Mouse (Mus musculus): Measurements from ENCODE around the gene Eef1a1. TPM values are rescaled to one million over a fixed set of nuclear protein-coding genes. Genes with fewer than 3 reads are reported as not detected.
A peak's percentile ranks its signal among the peaks of the same experiment; 100 is the strongest.
"Not testable (repeated sequence)": the region's sequence is repeated elsewhere in the genome, so short reads cannot be mapped to it uniquely, and the experiment has no call there.

Eef1a1 gene
- total RNA-seq, 2 experiments from 2014 or later = 1,760 to 4,159 TPM

GRCm38 (mm10) chr9:78479308-78479707, 9.6 kb downstream of the Eef1a1 start:
- not testable (repeated sequence) for ATAC-seq (replicated peaks; ENCODE audit: low FRiP score, poor library complexity, severe bottlenecking)

DNA sequence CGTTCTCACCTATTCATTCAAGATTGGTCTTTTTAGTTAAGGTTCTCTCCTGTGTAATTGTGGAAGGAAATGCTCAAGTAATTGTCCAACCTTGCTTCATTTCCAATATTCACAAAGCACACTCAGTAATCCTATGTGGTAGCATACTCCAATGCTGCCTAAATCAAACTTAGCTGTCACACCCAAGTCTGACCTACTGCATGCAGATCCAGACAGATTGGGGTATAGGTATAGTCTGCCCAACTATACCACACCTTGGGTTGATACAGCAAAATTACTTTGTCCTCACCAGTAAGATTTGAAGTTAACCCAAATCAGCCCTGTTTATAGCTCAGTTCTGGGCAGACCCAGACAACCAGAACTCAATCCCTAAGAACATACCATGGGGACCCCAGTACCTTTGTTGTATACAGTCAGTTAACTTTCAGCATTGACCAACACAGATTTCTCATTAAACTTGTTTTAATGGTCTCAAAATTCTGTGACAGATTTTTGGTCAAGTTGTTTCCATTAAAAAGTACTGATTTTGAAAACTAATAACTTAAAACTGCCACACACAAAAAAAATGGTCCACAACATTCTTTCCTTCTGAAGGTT, 10.8 kb downstream of the Eef1a1 start:
- not testable (repeated sequence) for ATAC-seq (replicated peaks; ENCODE audit: low FRiP score, poor library complexity, severe bottlenecking)

GRCm38 (mm10) chr9:78477021-78477551, 11.9 kb downstream of the Eef1a1 start:
- 0 out of 2 replicates have a peak, but pooled peaks have one; percentile 37 for ATAC-seq (replicated peaks; ENCODE audit: low FRiP score, poor library complexity, severe bottlenecking)

- ATAC-seq (replicated peaks; ENCODE audit: low FRiP score, poor library complexity, severe bottlenecking) = no peak
These were observed 12.4 kb downstream of the Eef1a1 start for GRCm38 (mm10) chr9:78476531-78477020.

DNA sequence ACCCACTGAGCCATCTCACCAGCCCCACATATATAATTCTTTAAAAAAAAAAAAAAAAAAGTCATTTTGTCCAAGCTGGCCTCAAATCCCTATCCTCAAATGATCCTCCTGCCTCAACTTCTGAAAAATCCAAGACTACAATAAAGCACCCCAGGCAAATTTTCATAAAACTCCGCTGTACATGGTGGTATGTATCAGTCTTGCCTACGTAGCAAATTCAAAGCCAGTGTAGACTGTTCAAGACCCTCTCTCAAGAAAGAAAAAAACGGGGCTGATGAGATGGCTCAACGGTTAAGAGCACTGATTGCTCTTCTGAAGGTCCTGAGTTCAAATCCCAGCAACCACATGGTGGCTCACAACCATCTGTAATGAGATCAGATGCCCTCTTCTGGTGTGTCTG, 13.1 kb downstream of the Eef1a1 start:
- no peak for ATAC-seq (replicated peaks; ENCODE audit: low FRiP score, poor library complexity, severe bottlenecking)

DNA sequence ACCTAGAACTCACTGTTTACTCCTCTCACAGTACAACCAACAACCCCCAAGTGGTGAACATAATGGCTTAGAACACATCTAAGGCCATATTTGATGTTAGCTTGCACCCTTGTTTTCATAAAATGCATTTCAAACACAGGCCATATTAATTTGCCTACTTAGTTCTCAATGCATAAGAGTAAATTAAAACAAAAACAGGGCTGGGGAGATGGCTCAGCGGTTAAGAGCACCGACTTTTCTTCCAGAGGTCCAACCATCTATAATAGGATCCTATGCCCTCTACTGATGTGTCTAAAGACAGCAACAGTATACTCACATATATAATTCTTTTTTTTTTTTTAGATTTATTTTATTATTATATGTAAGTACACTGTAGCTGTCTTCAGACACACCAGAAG, 13.6 kb downstream of the Eef1a1 start:
- ATAC-seq (replicated peaks; ENCODE audit: low FRiP score, poor library complexity, severe bottlenecking) = no peak

GRCm38 (mm10) chr9:78474771-78475382, 14.1 kb downstream of the Eef1a1 start:
- no peak for ATAC-seq (replicated peaks; ENCODE audit: low FRiP score, poor library complexity, severe bottlenecking)

- no peak for ATAC-seq (replicated peaks; ENCODE audit: low FRiP score, poor library complexity, severe bottlenecking)
These were observed 14.7 kb downstream of the Eef1a1 start for GRCm38 (mm10) chr9:78474270-78474669.

- ATAC-seq (replicated peaks; ENCODE audit: low FRiP score, poor library complexity, severe bottlenecking) = no peak
These were observed 15.4 kb downstream of the Eef1a1 start for GRCm38 (mm10) chr9:78473588-78473987.

DNA sequence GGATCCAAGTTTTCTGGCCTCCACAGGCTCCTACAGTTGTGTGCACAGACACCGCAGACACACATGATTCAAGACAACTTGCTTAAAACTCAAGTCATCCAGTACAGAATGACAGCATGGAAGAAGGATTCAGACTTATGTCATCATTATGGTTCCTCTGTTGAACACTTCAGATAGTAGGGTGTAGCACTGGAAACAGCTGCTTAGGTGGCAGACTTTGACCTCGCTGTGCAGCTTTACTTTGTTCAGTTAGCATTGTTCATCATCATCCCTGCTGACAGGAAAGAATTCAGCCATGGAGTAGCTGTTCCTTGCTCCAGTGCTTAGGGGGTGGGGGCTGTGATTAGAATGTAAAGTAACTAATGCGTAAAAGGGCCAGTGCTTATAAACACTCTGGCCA, 23.2 kb downstream of the Eef1a1 start:
- no peak for ATAC-seq (replicated peaks; ENCODE audit: low FRiP score, poor library complexity, severe bottlenecking)

DNA sequence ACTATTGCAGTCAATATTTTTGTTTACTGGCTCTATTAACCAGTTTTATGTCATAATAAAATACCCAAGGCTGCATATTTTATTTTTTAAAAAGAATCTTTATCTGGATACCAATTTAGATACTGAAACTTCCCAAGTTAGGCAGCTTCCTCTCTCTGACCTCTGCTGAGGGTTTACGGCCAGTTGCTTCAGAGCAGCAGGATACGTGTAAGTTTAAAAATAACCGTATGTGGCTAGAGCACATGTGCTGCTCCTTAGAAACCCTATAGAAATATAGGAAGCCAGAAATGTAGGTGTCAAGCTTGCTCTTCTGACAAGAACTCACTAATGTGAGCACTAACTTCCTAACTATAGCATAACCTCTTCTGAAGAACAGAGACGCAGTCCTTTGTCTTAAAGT, 25.6 kb downstream of the Eef1a1 start:
- ATAC-seq (replicated peaks; ENCODE audit: low FRiP score, poor library complexity, severe bottlenecking) = no peak

GRCm38 (mm10) chr9:78457026-78457425, 31.9 kb downstream of the Eef1a1 start:
- no peak for ATAC-seq (replicated peaks; ENCODE audit: low FRiP score, poor library complexity, severe bottlenecking)

- ATAC-seq (replicated peaks; ENCODE audit: low FRiP score, poor library complexity, severe bottlenecking) = no peak
These were observed 37.6 kb downstream of the Eef1a1 start for GRCm38 (mm10) chr9:78451382-78451781.

DNA sequence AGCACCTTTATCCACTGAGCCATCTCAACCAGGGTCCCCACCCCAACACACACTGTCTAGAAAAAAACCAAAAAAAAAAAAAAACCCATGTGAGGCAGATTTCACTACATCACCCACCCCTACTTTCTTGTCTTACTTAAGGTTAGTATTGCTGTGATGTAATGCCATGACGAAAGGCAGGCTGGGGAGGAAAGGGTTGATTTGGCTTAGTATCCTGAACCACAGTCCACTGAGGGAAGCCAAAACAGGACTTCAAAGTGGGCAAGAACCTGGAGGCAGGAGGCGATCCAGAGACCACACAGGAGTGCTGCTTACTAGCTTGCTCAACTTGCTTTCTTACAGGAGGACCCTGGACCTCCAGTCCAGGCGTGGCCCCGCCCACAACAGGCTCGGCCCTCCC, 38.5 kb downstream of the Eef1a1 start:
- no peak for ATAC-seq (replicated peaks; ENCODE audit: low FRiP score, poor library complexity, severe bottlenecking)

DNA sequence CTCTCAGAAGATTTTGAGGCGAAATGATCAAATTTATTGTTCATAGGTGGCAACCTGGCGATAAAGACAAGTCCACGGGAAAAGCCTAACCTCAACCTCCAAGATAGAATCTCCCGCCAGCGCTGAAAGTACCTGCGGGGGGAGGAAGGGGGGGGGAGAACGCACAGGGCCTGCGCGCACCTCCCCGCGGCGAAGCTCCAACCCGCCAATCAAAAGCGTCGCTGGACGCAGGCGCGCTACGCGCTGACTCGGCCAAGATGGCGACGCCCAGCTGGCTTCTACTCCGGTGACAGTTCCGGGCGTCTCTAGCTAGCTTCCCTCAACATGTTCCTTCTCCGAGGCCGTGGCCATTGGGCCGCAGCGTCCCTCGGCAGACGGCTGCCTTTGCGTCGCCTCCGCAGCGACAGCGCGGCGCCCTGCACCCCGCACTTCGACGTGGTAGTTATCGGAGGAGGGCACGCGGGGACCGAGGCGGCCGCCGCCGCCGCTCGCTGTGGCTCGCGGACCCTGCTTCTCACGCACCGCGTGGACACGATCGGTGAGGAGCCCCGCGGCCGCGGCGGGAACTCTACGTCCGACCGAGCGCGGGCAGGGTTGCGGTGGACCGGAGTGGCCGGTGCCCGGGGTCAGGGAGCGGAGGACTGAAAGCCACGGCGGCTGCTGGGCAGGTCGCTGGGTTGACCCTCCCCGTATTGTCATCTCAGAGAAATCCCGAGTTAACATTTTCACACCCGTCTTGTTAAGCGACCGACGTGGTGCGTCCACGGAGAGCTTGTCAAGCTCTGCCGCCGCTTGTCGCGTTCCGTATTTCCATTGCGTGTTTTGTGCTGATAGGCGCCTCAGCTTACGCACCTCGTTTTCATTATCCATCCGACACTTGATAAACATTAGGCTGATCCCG, 40.7 kb downstream of the Eef1a1 start, which contains the start of the genes Mto1 and Gm17324:
TSS of gene Mto1 (plus strand) at position 236 of the 901 bp plus-strand sequence.
TSS of gene Gm17324 (minus strand) at position 814 of the 901 bp plus-strand sequence.
- peak; percentile 97 for ATAC-seq (replicated peaks; ENCODE audit: low FRiP score, poor library complexity, severe bottlenecking)

DNA sequence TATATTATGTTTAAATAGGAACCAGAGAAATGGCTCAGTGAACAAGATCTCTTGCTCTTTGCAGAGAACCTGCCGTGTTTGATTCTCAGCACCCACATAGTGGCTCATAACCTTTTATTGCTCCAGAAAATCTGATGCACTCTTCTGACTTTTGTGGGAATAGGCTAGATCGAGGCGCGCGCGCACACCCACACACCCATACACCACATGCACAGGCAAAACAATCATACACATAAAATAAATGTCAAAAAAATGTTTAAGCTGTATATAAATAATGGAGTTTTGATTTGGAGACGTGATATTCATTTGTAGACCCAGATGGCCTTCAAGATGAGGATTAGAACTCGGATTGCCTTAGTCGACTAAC, 41.4 kb downstream of the Eef1a1 start:
- peak; percentile 4; the same call in 1 of the 2 replicates for ATAC-seq (replicated peaks; ENCODE audit: low FRiP score, poor library complexity, severe bottlenecking)

DNA sequence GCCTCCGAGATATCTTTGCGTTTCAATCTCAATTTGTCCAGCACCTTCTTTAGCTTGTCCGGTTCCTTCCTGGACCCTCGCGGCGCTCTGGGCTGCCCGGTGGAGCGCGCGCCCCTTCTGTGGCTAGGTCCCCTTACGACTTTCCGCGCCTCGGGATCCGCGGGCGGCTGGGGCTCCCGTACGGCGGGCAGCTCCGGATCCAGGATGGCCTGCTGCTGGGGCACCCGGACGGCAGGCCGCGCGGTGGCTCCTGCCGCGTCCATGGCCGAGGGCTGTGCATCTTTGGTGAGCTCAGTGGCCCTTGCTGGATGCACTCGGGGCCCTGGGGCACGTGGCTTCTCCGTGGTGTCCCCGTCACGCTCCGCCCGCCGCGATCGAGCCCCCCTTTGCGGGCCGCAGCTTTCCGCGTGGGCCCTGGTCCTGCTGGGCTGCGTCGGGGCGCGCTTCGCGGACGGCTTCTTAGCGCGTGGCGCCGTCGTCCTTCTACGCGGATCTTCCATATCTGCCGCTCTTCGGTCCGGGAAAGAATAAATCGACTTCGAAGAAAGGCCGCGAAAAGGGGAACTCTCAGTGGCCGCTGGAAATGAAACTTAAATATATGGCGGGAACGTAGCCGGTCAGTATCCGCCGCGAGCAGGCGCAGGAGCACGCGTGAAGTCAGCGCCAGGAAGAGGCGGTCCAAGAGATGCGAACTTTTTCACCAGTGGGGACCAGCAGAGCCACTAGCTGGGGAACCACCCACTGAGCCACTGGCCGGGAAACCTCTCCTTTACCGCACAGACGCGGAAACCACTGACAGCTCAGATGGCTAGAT, 46.2 kb downstream of the Eef1a1 start, which contains the start of gene Cgas:
TSS of gene Cgas (minus strand) at position 659 of the 814 bp plus-strand sequence.
- ATAC-seq (replicated peaks; ENCODE audit: low FRiP score, poor library complexity, severe bottlenecking) = peak; percentile 54

DNA sequence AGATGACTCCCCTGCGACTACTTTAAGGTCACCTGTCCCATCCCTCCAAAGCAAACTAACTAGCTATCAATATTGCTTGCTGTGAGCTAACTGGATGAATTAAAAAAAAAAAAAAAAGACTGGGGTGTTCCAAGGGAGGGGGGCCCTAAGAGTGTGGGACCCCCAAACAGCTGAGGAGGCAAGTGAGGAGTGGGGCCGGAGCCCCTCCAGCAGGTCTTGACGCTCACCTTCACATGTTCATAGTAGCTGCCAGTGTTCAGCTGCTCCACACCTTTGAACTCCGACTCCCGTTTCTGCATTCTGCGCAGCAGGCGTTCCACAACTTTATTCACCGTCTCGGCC, 46.7 kb downstream of the Eef1a1 start:
- ATAC-seq (replicated peaks; ENCODE audit: low FRiP score, poor library complexity, severe bottlenecking) = no peak

- ATAC-seq (replicated peaks; ENCODE audit: low FRiP score, poor library complexity, severe bottlenecking) = no peak
These were observed 49.5 kb downstream of the Eef1a1 start for GRCm38 (mm10) chr9:78439426-78439825.
